Mouse (Mus musculus): Measurements from ENCODE around the gene Pnrc2.

The Pnrc2 gene

GRCm38 (mm10) chr4:135823298-135823697 is 50.4 kb downstream of the Pnrc2 start:
- peak in 1 of 2 experiments; percentile 52 for DNase-seq (ENCODE audit: low spot score in 2 of 2)

GRCm38 (mm10) chr4:135821772-135822171 is 51.9 kb downstream of the Pnrc2 start:
- DNase-seq (ENCODE audit: low spot score in 2 of 2), result no peak

Measured in cerebellum, postnatal 4 days (tissue).